8 mouse cellular contexts compared by ENCODE assay signal in the genomic region with DNA sequence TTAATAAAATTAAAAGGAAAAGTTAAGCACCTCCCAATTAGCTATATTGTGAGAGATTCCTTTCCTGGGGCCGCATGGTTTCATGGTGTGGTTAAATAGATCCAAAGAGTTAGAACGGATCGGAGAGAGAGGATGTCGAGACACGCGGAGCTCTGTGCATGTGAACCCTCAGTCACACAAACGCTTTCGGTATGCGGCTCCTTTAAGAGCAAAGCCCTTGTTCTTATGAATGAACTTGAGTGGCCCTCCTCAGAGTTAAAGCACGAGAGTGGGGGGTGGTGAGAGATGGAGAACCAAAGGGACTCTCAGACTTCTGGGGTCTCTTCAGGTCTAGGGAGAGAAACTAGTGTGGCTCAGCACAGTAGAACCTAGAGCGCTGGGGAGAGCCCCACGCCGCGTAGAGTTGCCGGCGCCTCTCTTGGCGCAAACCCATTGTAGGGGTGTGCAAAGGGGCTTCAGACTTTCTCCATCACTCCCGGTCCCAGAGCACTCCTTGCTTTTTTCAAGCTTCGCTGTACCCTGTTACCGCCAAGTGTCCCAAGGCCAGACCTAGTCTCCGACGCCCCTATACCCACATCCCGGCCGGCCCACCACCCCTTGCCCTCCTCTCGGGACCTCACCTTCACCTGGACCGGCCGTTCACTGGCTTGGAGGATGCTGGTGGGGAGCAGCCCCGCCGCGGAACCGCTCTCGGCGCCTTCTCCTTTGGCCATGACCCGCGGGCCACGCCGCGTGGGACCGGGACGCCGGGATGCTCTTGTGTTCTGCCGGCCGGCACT. TPM values are rescaled to one million over a fixed set of nuclear protein-coding genes. Genes with fewer than 3 reads are reported as not detected.
DNase-seq lines count a peak whose midpoint lies in the region; ATAC-seq and TF ChIP-seq lines count a peak whose summit lies in the region.

No protein-coding gene starts in this region.

- H3ac ChIP-seq in myocyte (ENCODE audit: control insufficient read depth, insufficient read length), result peak overlapping the region; percentile 20

- H3K27ac ChIP-seq in kidney, adult 2 months (ENCODE audit: insufficient read depth, low read depth, low read length), result no peak overlapping the region
- H3K27ac ChIP-seq in MEL (ENCODE audit: control insufficient read depth, low read depth, low read length), result peak overlapping the region; percentile 39
- H3K27ac ChIP-seq in forebrain, embryonic 12.5 days, result peak overlapping the region; percentile 60
- peak overlapping the region; percentile 67 for H3K27ac ChIP-seq in limb, embryonic 12.5 days

- DNase-seq in kidney, adult 2 months, result peak; percentile 44
- no peak for DNase-seq in kidney, adult 8-10 months
- peak; percentile 86 for DNase-seq in MEL (ENCODE audit: low read depth, low spot score)
- no peak for DNase-seq in urinary bladder, adult 18-20 months (ENCODE audit: low spot score in 2 of 2)
- no peak for DNase-seq in layer of hippocampus, adult 9-11 months

- TF ChIP-seq CTCF in kidney, adult 2 months (conservative IDR thresholded peaks at IDR 0.05; ENCODE audit: insufficient read depth, insufficient read length, low read depth, low read length), result no peak
- TF ChIP-seq CTCF in MEL (IDR thresholded peaks at IDR 0.05 in 2 of 3, conservative IDR thresholded peaks at IDR 0.05 in 1 of 3; ENCODE audit: control insufficient read depth in 1 of 3, insufficient read depth in 1 of 3, low read depth in 2 of 3, low read length in 3 of 3, poor library complexity in 1 of 3, severe bottlenecking in 1 of 3), result no peak

- peak overlapping the region; percentile 73 for H3K9ac ChIP-seq in MEL (ENCODE audit: control insufficient read depth, low read depth, low read length, poor library complexity, severe bottlenecking)
- peak overlapping the region; percentile 69 for H3K9ac ChIP-seq in forebrain, embryonic 12.5 days
- peak overlapping the region; percentile 72 for H3K9ac ChIP-seq in limb, embryonic 12.5 days (replicated peaks)

- H3K27me3 ChIP-seq in kidney, adult 2 months (replicated peaks; ENCODE audit: control insufficient read depth, insufficient read depth, low read length), result no peaks in the 10 kb centered on the region
- H3K27me3 ChIP-seq in MEL (ENCODE audit: control insufficient read depth in 1 of 2, insufficient read depth in 2 of 2, low read length in 2 of 2) (no peaks in the 10 kb centered on the region), myocyte (ENCODE audit: control insufficient read depth, insufficient read depth, insufficient read length) (no peaks in the 10 kb centered on the region)
- 0 out of 2 replicates have a peak, but pooled peaks cover 7% of the 10 kb centered on the region for H3K27me3 ChIP-seq in forebrain, embryonic 12.5 days
- H3K27me3 ChIP-seq in limb, embryonic 12.5 days, result peaks cover 7% of the 10 kb centered on the region; the same call in 1 of the 2 replicates

- H3K4me3 ChIP-seq in kidney, adult 2 months (ENCODE audit: insufficient read depth, low read depth, low read length), result peak overlapping the region; percentile 45
- peak overlapping the region; percentile 72 to 89 for H3K4me3 ChIP-seq in MEL (ENCODE audit: control insufficient read depth in 1 of 2, insufficient read depth in 1 of 2, low read depth in 2 of 2, low read length in 2 of 2)
- peak overlapping the region; percentile 65 for H3K4me3 ChIP-seq in forebrain, embryonic 12.5 days (replicated peaks)
- H3K4me3 ChIP-seq in limb, embryonic 12.5 days (replicated peaks), result peak overlapping the region; percentile 69
- peak overlapping the region; percentile 69 for H3K4me3 ChIP-seq in myocyte

- no peaks in the 10 kb centered on the region; the same call in 1 of the 2 replicates for H3K4me1 ChIP-seq in kidney, adult 2 months (ENCODE audit: control insufficient read depth, insufficient read depth, low read length)
- peaks cover 0 to 24% of the 10 kb centered on the region in 2 experiments; a peak in 3 of 4 replicates for H3K4me1 ChIP-seq in MEL (ENCODE audit: control insufficient read depth in 1 of 2, insufficient read depth in 2 of 2, low read length in 2 of 2)
- H3K4me1 ChIP-seq in forebrain, embryonic 12.5 days, result peaks cover 50% of the 10 kb centered on the region
- H3K4me1 ChIP-seq in limb, embryonic 12.5 days (replicated peaks), result peaks cover 52% of the 10 kb centered on the region

- no peaks in the 10 kb centered on the region for H3K9me3 ChIP-seq in MEL (replicated peaks; ENCODE audit: insufficient read depth, low read length)
- no peaks in the 10 kb centered on the region for H3K9me3 ChIP-seq in forebrain, embryonic 12.5 days
- H3K9me3 ChIP-seq in limb, embryonic 12.5 days, result no peaks in the 10 kb centered on the region

- TF ChIP-seq EP300 in MEL (IDR thresholded peaks at IDR 0.05; ENCODE audit: low read depth in 1 of 2, low read length in 2 of 2), result no peak

- peak; percentile 54 for ATAC-seq in forebrain, embryonic 12.5 days (ENCODE audit: low FRiP score)
- ATAC-seq in limb, embryonic 12.5 days (ENCODE audit: insufficient number of reproducible peaks, insufficient read depth, low FRiP score, low TSS enrichment, low read depth), result peak; percentile 32; the same call in 1 of the 2 replicates

- no peak for TF ChIP-seq RAD21 in MEL (IDR thresholded peaks at IDR 0.05; ENCODE audit: low read depth, low read length)

- H3K4me2 ChIP-seq in forebrain, embryonic 12.5 days, result peak overlapping the region; percentile 96
- peak overlapping the region; percentile 96 for H3K4me2 ChIP-seq in limb, embryonic 12.5 days
- peak overlapping the region; percentile 98 for H3K4me2 ChIP-seq in myocyte (ENCODE audit: low read depth)

- peaks cover 5% of the 10 kb centered on the region for H3K79me2 ChIP-seq in MEL (ENCODE audit: control insufficient read depth, insufficient read depth, low read length, poor library complexity)
- H3K79me2 ChIP-seq in myocyte (ENCODE audit: control insufficient read depth, insufficient read depth), result peaks cover 9% of the 10 kb centered on the region

- no peaks in the 10 kb centered on the region for H3K36me3 ChIP-seq in kidney, adult 2 months (ENCODE audit: control insufficient read depth, insufficient read depth, low read length)
- peaks cover 0 to 19% of the 10 kb centered on the region in 2 experiments; a peak in 2 of 4 replicates for H3K36me3 ChIP-seq in MEL (ENCODE audit: control insufficient read depth in 1 of 2, insufficient read depth in 2 of 2, low read length in 2 of 2)
- H3K36me3 ChIP-seq in forebrain, embryonic 12.5 days (replicated peaks), result peaks cover 23% of the 10 kb centered on the region
- H3K36me3 ChIP-seq in limb, embryonic 12.5 days, result peaks cover 14% of the 10 kb centered on the region
- H3K36me3 ChIP-seq in myocyte (ENCODE audit: control insufficient read depth, insufficient read depth), result peaks cover 9% of the 10 kb centered on the region

- no peak for TF ChIP-seq POLR2A in kidney, adult 2 months (IDR thresholded peaks at IDR 0.05; ENCODE audit: low read depth, low read length)
- TF ChIP-seq POLR2A in MEL (IDR thresholded peaks at IDR 0.05; ENCODE audit: control insufficient read depth in 1 of 2, insufficient read depth in 1 of 2, low read depth in 1 of 2, low read length in 2 of 2, poor library complexity in 1 of 2), result no peak
- TF ChIP-seq POLR2A in myocyte (IDR thresholded peaks at IDR 0.05; ENCODE audit: insufficient read length, low read depth), result no peak

- under 1% methylated on average over 43 of the region's 43 CpGs for WGBS in kidney, adult 2 months
- under 1% methylated on average over 43 of the region's 43 CpGs for WGBS in forebrain, embryonic 12.5 days
- under 1% methylated on average over 43 of the region's 43 CpGs for WGBS in limb, embryonic 12.5 days

TF ChIP-seq in MEL, 35 proteins besides CTCF, POLR2A, EP300 and RAD21 (continues in another document):
- TF ChIP-seq RCOR1 (IDR thresholded peaks at IDR 0.05; ENCODE audit: low read depth, low read length), result no peak
- TF ChIP-seq GATA1 (IDR thresholded peaks at IDR 0.05; ENCODE audit: low read depth, low read length), result no peak
- TF ChIP-seq ZMIZ1 (IDR thresholded peaks at IDR 0.05; ENCODE audit: low read depth, low read length), result no peak
- no peak for TF ChIP-seq HCFC1 (IDR thresholded peaks at IDR 0.05; ENCODE audit: low read depth, low read length)
- TF ChIP-seq GABPA (IDR thresholded peaks at IDR 0.05; ENCODE audit: low read depth, low read length), result no peak
- TF ChIP-seq SMC3 (IDR thresholded peaks at IDR 0.05; ENCODE audit: low read depth, low read length), result no peak

TF ChIP-seq in myocyte, 11 proteins besides CTCF, POLR2A, EP300 and RAD21 (continues in another document):
- no peak for TF ChIP-seq MAX (IDR thresholded peaks at IDR 0.05; ENCODE audit: low read depth)
- TF ChIP-seq E2F4 (IDR thresholded peaks at IDR 0.05; ENCODE audit: insufficient read depth), result no peak
- TF ChIP-seq POLR2AphosphoS2 (IDR thresholded peaks at IDR 0.05; ENCODE audit: insufficient read length, low read depth), result no peak
- no peak for TF ChIP-seq SRF (IDR thresholded peaks at IDR 0.05; ENCODE audit: control insufficient read depth, insufficient read length, low read depth)
- no peak for TF ChIP-seq REST (IDR thresholded peaks at IDR 0.05; ENCODE audit: insufficient read depth, insufficient read length)

RNA-seq across cellular contexts. Expression of a gene that starts 0.5 kb away (rescaled TPM):
- polyA plus RNA-seq in kidney, adult 2 months (2012; rRNA removed), result 27.6 and 43.9 TPM in 2 replicates
- 8.4 and 14.3 TPM in 2 replicates for total RNA-seq in MEL (2012; rRNA removed)
- 1 to 10 TPM in 1 of 2 experiments, not detected in 1; 8.8 TPM for polyA plus RNA-seq in MEL (2012; ENCODE audit: insufficient read depth in 1 of 2, insufficient read length in 2 of 2, low read depth in 1 of 2, low replicate concordance in 2 of 2, missing spikeins in 1 of 2)
- polyA plus RNA-seq in forebrain, embryonic 12.5 days (2016; fragmentation: Nextera tagmentation; extraction: Ambion mirVana), result 21.7 TPM in 2 replicates
- 7.8 and 8.6 TPM in 2 replicates for polyA plus RNA-seq in limb, embryonic 12.5 days (2016; fragmentation: Nextera tagmentation; extraction: Ambion mirVana)
- 7.5 TPM for polyA plus RNA-seq in myocyte (2012; fragmentation: generic; extraction: Trizol)

RNA-seq across cellular contexts. Expression of a gene that starts 34.9 kb away (rescaled TPM):
- 1.5 and 1.6 TPM in 2 replicates for polyA plus RNA-seq in kidney, adult 2 months (2012; rRNA removed)
- not detected in 2 replicates for total RNA-seq in MEL (2012; rRNA removed)
- polyA plus RNA-seq in MEL (2012; ENCODE audit: insufficient read depth in 1 of 2, insufficient read length in 2 of 2, low read depth in 1 of 2, low replicate concordance in 2 of 2, missing spikeins in 1 of 2), result not detected
- 84.0 and 84.3 TPM in 2 replicates for polyA plus RNA-seq in forebrain, embryonic 12.5 days (2016; fragmentation: Nextera tagmentation; extraction: Ambion mirVana)
- polyA plus RNA-seq in limb, embryonic 12.5 days (2016; fragmentation: Nextera tagmentation; extraction: Ambion mirVana), result 42.8 and 46.3 TPM in 2 replicates
- polyA plus RNA-seq in myocyte (2012; fragmentation: generic; extraction: Trizol), result 9.6 TPM

RNA-seq across cellular contexts. Expression of a gene that starts 55.9 kb away (rescaled TPM):
- polyA plus RNA-seq in kidney, adult 2 months (2012; rRNA removed), result 4.7 and 5.1 TPM in 2 replicates
- total RNA-seq in MEL (2012; rRNA removed), result 14.9 and 19.6 TPM in 2 replicates
- polyA plus RNA-seq in MEL (2012; ENCODE audit: insufficient read depth in 1 of 2, insufficient read length in 2 of 2, low read depth in 1 of 2, low replicate concordance in 2 of 2, missing spikeins in 1 of 2) (10 to 100 TPM in 1 of 2 experiments, not detected in 1; 17.9 TPM), myocyte (2012; fragmentation: generic; extraction: Trizol) (14.2 TPM)
- 29.3 and 29.7 TPM in 2 replicates for polyA plus RNA-seq in forebrain, embryonic 12.5 days (2016; fragmentation: Nextera tagmentation; extraction: Ambion mirVana)
- polyA plus RNA-seq in limb, embryonic 12.5 days (2016; fragmentation: Nextera tagmentation; extraction: Ambion mirVana), result 18.3 and 20.6 TPM in 2 replicates

Comparison
In these comparisons a context has a peak if more than half of its experiments do, and no peak if none do; other contexts are left out.
1. DNase-seq: peak in kidney, adult 2 months (single experiment) and MEL (single experiment); none in kidney, adult 8-10 months (0 of 2), urinary bladder, adult 18-20 months (0 of 2) and layer of hippocampus, adult 9-11 months (single experiment).
2. Peak in every context shown above with its lines, with median percentiles within 50 percentile points of each other: H3K4me3 ChIP-seq, H3K9ac ChIP-seq and H3K4me2 ChIP-seq.